Mouse (Mus musculus) CH12F3 (cell line): ENCODE measurements around the gene Mbl1.

Experiments
- in situ Hi-C: fragments of 300-500 bp; cut with MboI; formaldehyde crosslinking; loops from 2 replicates; pipeline ENCODE4 v1.14.3; 2020; ENCODE audit warnings: low sequenced_read_pairs

The Mbl1 gene

GRCm38 (mm10) chr14:41151220-41151898 is at the start of gene Mbl1:
Gene Mbl1, plus strand, starts transcription at chr14:41151458.
- in situ Hi-C loops: no loop called here

GRCm38 (mm10) chr14:41102269-41102668 is 49.0 kb upstream of the Mbl1 start:
- in situ Hi-C loops: no loop called here

GRCm38 (mm10) chr14:41104853-41105444 is 46.3 kb upstream of the Mbl1 start, which contains the start of gene Mat1a:
Gene Mat1a, plus strand, starts transcription at chr14:41105035.
- in situ Hi-C loops: no loop called here

GRCm38 (mm10) chr14:41111031-41111668 is 40.1 kb upstream of the Mbl1 start:
- in situ Hi-C loops: no loop called here

GRCm38 (mm10) chr14:41112944-41113343 is 38.3 kb upstream of the Mbl1 start:
- in situ Hi-C loops: no loop called here

- in situ Hi-C loops: no loop called here
Measured at GRCm38 (mm10) chr14:41116271-41116670, 35.0 kb upstream of the Mbl1 start.

GRCm38 (mm10) chr14:41124683-41125082 is 26.6 kb upstream of the Mbl1 start:
- in situ Hi-C loops: no loop called here

GRCm38 (mm10) chr14:41127997-41128396 is 23.3 kb upstream of the Mbl1 start:
- in situ Hi-C loops: no loop called here

GRCm38 (mm10) chr14:41131540-41131939 is 19.7 kb upstream of the Mbl1 start, which contains the start of gene Sftpa1:
Gene Sftpa1, plus strand, starts transcription at chr14:41131782.
- in situ Hi-C loops: no loop called here

- in situ Hi-C loops: no loop called here
Measured at GRCm38 (mm10) chr14:41137006-41137405, 14.3 kb upstream of the Mbl1 start.

- in situ Hi-C loops: no loop called here
Measured at GRCm38 (mm10) chr14:41140686-41141085, 10.6 kb upstream of the Mbl1 start.

- in situ Hi-C loops: no loop called here
Measured at GRCm38 (mm10) chr14:41146035-41146434, 5.2 kb upstream of the Mbl1 start.

GRCm38 (mm10) chr14:41146922-41147321 is 4.3 kb upstream of the Mbl1 start:
- in situ Hi-C loops: no loop called here

- in situ Hi-C loops: no loop called here
Measured at GRCm38 (mm10) chr14:41147356-41147755, 3.9 kb upstream of the Mbl1 start.

- in situ Hi-C loops: no loop called here
Measured at GRCm38 (mm10) chr14:41160076-41160475, 8.8 kb downstream of the Mbl1 start.

GRCm38 (mm10) chr14:41160743-41161142 is 9.5 kb downstream of the Mbl1 start:
- in situ Hi-C loops: no loop called here

GRCm38 (mm10) chr14:41162663-41163062 is 11.4 kb downstream of the Mbl1 start:
- in situ Hi-C loops: no loop called here

GRCm38 (mm10) chr14:41167278-41167677 is 16.0 kb downstream of the Mbl1 start:
- in situ Hi-C loops: no loop called here

- in situ Hi-C loops: no loop called here
Measured at GRCm38 (mm10) chr14:41168567-41168966, 17.3 kb downstream of the Mbl1 start.

GRCm38 (mm10) chr14:41170514-41170913 is 19.3 kb downstream of the Mbl1 start:
- in situ Hi-C loops: no loop called here

GRCm38 (mm10) chr14:41174802-41175201 is 23.5 kb downstream of the Mbl1 start:
- in situ Hi-C loops: no loop called here
